Mouse (Mus musculus) gastrocnemius, adult 2 months (tissue): ENCODE measurements around the gene Fam49a. TPM values are rescaled to one million over a fixed set of nuclear protein-coding genes. Genes with fewer than 3 reads are reported as not detected.
"Not testable (repeated sequence)": the region's sequence is repeated elsewhere in the genome, so short reads cannot be mapped to it uniquely, and the experiment has no call there.

ENCODE experiments used
- DNase-seq: peaks from one replicate; pipeline ENCODE4 v3.0.0; 2022
- H3K27ac ChIP-seq: fragments of 200-600 bp; 2 replicates; pipeline ENCODE4 v1.8.1; 2022; ENCODE audit warnings: mild to moderate bottlenecking
- H3K4me3 ChIP-seq: fragments of 200-600 bp; 2 replicates; pipeline ENCODE4 v1.8.1; 2022; ENCODE audit warnings: mild to moderate bottlenecking, moderate library complexity
- CTCF ChIP-seq: fragments of 200-600 bp; IDR thresholded peaks from 2 replicates; pipeline ENCODE4 v1.8.1; 2022; ENCODE audit warnings: antibody characterized with exemption, mild to moderate bottlenecking, moderate library complexity
- intact Hi-C: fragments of 180-260 bp; cut with DNase I; formaldehyde crosslinking; loops from one replicate; pipeline ENCODE4 v1.15.1; 2025
- total RNA-seq, 2 experiments: library from RNA; stranded (reverse); gene quantifications; 2 replicates each; pipeline ENCODE4 v1.2.3; 2021

Gene Fam49a
- total RNA-seq, 2 experiments from 2014 or later: 5.5 to 6.3 TPM

GRCm38 (mm10) chr12:12243148-12243547, 18.8 kb upstream of the Fam49a start:
- intact Hi-C loops: no loop called here
- TF ChIP-seq CTCF: no peak
- Histone ChIP-seq H3K4me3 (no peak overlapping the region), H3K27ac (no peak overlapping the region)
- DNase-seq: no peak

GRCm38 (mm10) chr12:12247023-12247422, 14.9 kb upstream of the Fam49a start:
- H3K27ac ChIP-seq, H3K4me3 ChIP-seq, DNase-seq, intact Hi-C loops: not testable (repeated sequence)

DNA sequence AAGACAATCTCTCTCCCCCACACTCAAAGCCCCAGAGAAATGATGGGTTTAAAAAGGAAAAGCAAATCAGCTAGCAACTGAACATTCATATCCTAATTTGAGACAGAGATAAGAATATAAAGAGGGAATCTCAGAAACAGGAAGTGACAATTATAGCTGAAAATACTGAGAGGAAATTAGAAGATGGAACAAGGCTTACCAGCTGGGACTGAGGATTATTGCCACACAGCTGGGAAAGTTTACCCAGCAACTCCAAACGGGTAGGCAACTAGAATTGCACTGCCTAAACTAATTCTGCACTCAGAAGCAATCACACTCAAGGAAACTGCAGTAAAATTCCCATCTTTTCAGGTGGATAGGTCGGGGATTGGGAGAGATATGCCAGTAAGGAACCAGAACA, 12.4 kb upstream of the Fam49a start:
- intact Hi-C loops: no loop called here
- no peak overlapping the region for H3K27ac ChIP-seq
- H3K4me3 ChIP-seq: no peak overlapping the region
- TF ChIP-seq CTCF: no peak
- no peak for DNase-seq

- no peak for DNase-seq
- intact Hi-C loops: no loop called here
- Histone ChIP-seq H3K4me3 (no peak overlapping the region), H3K27ac (no peak overlapping the region)
- TF ChIP-seq CTCF: no peak
Observed at GRCm38 (mm10) chr12:12253526-12253925, 8.4 kb upstream of the Fam49a start.

- DNase-seq: no peak
- Histone ChIP-seq H3K27ac (no peak overlapping the region), H3K4me3 (no peak overlapping the region)
- intact Hi-C loops: no loop called here
- no peak for TF ChIP-seq CTCF
Observed at GRCm38 (mm10) chr12:12254139-12254538, 7.8 kb upstream of the Fam49a start.

GRCm38 (mm10) chr12:12260979-12261960, 669 bp upstream of the Fam49a start:
- no peak for DNase-seq
- Histone ChIP-seq H3K27ac (peak overlapping the region; percentile 90), H3K4me3 (peak overlapping the region; percentile 90)
- TF ChIP-seq CTCF: no peak
- intact Hi-C loops: loop anchor here (5.0 to 10.0 kb wide), 3 partner anchors 51 to 134 kb away; no protein-coding TSS in a partner anchor

DNA sequence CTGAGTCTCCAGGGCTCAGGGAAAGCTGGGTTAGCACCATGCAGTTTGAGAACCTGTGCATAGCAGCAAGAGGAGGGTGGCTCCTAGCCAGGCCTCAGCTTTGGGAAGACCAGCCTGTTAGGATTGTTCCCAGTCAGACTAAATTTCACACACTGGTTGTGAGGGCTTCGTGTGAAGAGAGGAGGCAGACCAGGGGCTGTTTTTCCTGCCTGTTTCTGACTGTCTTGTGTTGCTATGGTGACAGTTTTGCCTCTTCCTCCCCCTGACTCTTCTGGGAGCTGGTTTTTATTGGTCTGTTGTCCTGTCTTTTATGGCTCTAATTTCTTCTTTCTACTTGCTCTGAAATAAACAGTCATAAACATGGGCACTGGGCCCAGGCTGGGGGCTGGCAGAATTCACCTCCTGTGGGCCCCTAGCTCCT, 1.4 kb downstream of the Fam49a start:
- intact Hi-C loops: loop anchor here (5.0 to 10.0 kb wide), 3 partner anchors 49 to 131 kb away; no protein-coding TSS in a partner anchor
- Histone ChIP-seq H3K4me3 (peak overlapping the region; percentile 90), H3K27ac (peak overlapping the region; percentile 90)
- TF ChIP-seq CTCF: no peak
- no peak for DNase-seq

GRCm38 (mm10) chr12:12264151-12264550, 2.2 kb downstream of the Fam49a start:
- intact Hi-C loops: loop anchor here (5.0 to 10.0 kb wide), 3 partner anchors 48 to 131 kb away; no protein-coding TSS in a partner anchor
- no peak for DNase-seq
- no peak for TF ChIP-seq CTCF
- peak overlapping the region; percentile 90 for H3K27ac ChIP-seq
- H3K4me3 ChIP-seq: peak overlapping the region; percentile 90

- DNase-seq: no peak
- intact Hi-C loops: loop anchor here (10.0 kb wide), 1 partner anchor 128 kb away; no protein-coding TSS in a partner anchor
Observed at GRCm38 (mm10) chr12:12266552-12266951, 4.6 kb downstream of the Fam49a start.

GRCm38 (mm10) chr12:12270495-12270894, 8.6 kb downstream of the Fam49a start:
- no peak for DNase-seq
- intact Hi-C loops: no loop called here

More at GRCm38 (mm10) chr12:12266552-12266951, 4.6 kb downstream of the Fam49a start:
- no peak overlapping the region for H3K27ac ChIP-seq
- H3K4me3 ChIP-seq: no peak overlapping the region
- TF ChIP-seq CTCF: no peak

DNA sequence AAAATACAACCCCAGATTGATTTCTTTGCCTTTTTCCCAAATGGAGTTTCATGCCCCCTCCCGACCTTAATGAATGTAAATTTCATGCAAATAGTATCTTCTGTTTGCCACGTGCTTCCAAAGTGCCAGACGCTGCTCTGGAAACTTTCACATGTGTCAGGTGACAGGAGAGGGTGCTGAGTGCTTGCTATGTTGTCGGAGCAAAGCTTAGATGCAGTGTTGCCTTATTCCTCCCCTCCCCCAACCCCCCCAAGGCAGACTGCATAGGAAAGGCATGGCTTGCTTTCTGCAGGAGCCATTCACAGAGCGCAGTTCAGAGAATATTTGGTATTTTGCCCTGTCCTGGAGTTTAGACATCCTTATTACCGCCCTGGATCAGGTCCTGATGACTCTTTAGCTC, 12.2 kb downstream of the Fam49a start:
- TF ChIP-seq CTCF: no peak
- intact Hi-C loops: no loop called here
- Histone ChIP-seq H3K4me3 (no peak overlapping the region), H3K27ac (no peak overlapping the region)
- DNase-seq: no peak

More at GRCm38 (mm10) chr12:12270495-12270894, 8.6 kb downstream of the Fam49a start:
- no peak overlapping the region for H3K27ac ChIP-seq
- no peak for TF ChIP-seq CTCF
- no peak overlapping the region for H3K4me3 ChIP-seq

DNA sequence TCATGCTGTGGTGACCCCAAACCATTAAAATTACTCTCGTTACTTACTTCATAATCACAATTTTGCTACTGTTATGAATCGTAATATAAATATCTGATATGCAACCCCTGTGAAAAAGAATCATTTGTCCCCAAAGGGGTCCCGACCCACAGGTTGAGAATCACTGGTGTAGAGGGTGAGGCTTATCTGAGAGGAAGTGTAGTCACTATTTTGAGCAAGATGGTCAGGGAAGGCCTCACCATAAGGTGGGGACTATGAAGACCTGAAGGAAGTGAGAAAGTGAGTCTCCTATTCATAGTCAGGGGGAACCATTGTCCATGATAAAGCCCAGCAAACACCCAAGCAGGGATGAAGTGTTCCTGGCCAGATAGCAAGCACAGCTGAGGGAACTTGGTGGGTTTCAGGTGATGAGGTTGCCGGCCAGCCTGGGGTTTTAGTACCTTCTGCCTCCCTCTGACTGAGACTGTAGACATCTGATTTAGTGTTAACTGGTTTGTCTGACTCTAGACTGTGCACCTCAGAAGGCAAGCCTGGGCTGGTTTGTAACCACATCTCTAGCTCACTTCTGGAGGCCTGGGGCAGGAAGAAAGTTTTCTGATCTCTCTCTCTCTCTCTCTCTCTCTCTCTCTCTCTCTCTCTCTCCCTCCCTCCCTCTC, 13.3 kb downstream of the Fam49a start:
- Histone ChIP-seq H3K4me3 (no peak overlapping the region), H3K27ac (no peak overlapping the region)
- intact Hi-C loops: no loop called here
- DNase-seq: no peak
- TF ChIP-seq CTCF: no peak
